Mouse (Mus musculus): ENCODE results near the gene Arhgap35.

Gene Arhgap35

DNA sequence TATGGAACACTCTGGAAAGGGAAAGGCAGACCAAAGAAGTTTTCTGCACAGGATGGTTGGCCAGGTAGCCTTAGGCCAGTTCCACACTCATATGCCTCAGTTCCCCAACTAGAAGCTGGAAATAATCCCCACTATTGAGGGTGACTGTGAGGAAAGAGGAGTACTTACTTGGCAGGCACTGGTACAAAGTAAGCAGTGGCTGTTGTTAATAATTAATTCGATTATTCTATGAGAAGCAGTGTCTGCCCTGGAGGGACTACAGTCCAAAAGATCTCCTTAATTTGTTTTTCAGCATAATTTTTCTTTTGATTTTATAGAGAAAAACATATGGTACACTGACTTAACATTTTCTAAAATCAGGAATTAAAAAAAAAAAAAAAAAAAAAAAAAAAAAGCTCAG is 10.7 kb downstream of the Arhgap35 start:
- DNase-seq (ENCODE audit: low read depth) = no peak

DNA sequence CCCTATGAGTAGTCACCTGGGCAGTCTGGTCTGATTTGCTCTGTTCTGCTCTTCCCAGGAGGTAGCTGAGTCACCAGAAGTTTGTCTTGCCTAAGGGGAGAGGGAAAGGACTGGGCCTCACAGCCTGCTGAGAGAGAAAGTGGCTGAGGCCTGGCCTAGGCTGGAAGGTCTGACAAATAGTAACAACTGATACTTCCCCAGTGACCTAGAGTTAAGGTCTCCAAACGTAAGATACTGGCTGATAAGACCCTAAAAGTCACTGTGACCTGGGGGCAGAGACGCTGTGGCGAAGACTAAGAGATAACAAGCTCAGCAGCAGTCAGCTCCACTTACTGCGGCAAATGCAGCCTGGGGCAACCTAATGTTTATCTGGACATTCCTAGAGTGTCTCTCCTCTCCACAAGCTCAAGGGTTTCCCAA is 13.1 kb downstream of the Arhgap35 start:
- peak; percentile 43 for DNase-seq (ENCODE audit: low read depth)

DNA sequence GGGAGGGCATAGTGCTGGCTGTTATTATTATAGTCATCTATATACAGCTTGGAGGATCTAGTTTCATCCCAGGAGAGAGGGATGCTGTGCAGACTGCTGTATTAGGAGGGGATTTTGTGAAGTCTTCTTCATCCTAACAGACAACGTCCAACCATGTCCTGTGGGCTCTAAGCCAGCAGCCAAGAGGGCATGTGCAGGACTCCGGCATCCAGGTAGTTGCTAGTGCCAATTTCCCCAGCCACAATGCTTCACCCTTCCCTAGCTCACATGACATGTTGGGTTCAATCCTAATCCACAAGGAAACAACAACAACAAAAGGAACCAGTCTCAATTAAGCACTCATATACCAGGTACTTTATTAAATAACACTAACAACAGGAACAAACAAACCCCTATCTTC is 15.8 kb downstream of the Arhgap35 start:
- no peak for DNase-seq (ENCODE audit: low read depth)

DNA sequence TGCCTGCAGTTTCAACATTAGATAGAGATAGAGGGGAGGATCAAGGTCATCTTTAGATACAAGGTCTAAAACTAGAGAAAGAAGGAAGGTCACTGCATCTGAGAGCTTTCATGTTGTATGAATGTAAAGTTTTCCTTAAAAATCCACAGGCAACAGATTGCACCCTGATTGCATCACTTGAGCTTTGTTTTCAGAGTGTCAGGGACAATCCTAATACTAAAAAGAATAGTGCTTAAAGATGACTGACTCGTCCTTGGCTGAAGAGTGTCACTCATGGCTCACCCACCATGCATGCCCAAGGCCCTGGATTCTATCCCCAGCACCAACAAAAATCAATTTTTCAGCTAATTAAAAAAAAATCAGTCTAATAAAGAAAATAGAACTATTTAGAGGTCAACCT is 23.5 kb downstream of the Arhgap35 start:
- no peak for DNase-seq (ENCODE audit: low read depth)

DNA sequence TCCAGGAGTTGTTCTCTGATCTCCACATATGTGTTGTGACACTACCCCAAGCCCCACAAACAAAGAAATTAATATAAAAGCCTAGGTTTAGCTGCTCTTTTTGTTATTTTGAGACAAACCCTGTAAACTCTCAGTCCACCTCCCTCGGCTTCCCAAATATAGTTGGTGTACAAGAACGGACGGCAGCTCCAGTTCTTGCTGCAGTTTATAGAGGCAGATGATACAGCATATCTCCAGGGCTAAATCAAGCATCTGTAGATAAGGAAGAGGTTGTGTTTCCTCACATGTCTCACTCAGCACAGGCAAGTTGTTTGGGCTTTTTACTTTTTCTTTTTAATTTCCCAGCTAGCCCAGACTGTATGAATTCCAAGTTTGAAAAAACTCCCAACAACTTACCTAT is 27.1 kb downstream of the Arhgap35 start:
- no peak for DNase-seq (ENCODE audit: low read depth)

DNA sequence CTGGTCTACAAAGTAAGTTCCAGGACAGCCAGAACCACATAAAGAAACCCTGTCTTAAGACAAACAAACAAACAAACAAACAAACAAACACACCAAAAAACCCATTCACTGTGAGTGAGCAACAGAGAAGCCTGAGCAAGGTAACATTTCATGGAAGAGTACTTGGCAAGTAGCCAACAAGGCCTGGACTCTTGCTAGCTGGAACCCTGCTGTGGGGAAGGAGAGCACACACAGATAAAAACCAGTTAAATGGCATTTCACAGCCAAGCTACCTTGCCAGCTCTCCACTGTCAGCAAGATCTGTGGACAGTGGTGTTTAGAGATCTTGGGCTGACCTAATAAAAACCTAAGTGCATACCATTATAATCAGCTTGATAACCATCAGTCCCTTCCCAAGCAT is 30.4 kb downstream of the Arhgap35 start:
- no peak for DNase-seq (ENCODE audit: low read depth)

DNA sequence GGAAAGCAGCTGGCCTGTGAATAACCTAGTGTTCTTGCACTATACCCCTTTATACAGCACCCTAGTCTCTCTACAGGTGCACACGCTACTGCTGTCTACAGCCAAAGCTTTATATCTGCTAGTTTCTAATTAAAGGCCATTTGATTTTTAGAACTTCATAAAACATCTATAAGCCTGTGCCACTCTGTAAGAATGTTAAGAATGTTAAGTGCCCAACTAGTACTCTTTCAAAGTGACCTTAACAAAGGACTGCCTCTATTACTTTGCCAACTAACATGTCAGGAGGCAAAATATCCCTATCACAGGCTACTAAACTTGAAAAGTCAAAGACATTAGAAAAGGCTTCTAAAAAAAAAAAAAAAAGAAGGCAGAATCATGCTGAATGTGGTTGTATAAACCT is 31.0 kb downstream of the Arhgap35 start:
- no peak for DNase-seq (ENCODE audit: low read depth)

DNA sequence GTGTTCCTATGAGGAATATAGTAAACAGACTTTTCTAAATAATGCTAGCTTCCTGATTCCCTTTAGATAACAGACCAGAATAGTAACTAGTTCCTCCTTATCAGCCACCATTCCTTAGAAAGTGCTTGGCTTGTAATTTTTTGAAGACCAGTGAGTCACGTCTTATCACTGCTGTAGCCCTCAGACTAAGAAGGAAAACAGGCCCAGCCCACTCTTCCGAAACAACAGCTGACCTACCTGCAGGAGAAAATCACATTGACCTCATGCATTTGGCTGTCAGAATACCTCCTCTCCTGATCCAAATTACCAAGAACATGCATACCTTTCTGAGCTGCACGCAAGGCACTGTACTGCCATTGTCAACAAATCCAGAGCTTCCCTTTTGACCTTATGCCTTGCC is 32.5 kb downstream of the Arhgap35 start:
- DNase-seq (ENCODE audit: low read depth) = peak; percentile 42

DNA sequence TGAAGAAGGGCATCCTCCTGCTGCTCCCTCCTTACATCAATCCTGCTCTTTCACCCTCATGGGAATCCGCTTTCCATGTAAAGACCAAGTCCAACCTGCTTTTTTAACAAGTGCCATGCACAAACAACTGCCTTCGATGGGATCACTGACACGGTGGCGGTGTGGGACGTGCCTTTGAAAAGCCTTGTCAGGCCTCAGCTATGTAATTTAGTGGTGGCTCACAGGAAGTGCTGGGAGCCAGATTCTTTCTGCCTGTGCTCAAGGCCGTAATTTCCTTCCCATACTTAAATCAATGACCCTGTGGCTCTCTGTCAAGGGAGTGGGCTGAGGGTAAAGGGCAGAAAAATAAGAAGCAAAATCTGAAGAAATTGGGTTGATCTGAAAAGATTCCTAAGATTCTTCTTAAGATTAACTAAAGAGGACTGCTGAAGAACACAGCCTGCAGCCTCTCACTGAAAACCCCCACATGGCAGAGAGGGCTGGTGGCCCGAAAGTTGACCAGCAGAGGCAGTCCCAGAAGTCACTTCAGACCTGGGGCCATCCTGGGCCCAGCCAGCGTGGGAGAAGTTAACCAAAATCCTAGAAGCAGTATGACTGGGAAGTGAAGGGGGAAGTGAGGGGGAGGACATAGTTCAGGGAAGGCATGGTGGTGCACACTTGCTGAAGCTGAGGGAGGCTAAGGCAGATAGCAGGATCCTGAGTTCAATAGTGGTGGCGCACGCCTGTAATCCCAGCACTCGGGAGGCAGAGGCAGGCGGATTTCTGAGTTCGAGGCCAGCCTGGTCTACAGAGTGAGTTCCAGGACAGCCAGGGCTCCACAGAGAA is 33.3 kb downstream of the Arhgap35 start:
- no peak for DNase-seq (ENCODE audit: low read depth)

DNA sequence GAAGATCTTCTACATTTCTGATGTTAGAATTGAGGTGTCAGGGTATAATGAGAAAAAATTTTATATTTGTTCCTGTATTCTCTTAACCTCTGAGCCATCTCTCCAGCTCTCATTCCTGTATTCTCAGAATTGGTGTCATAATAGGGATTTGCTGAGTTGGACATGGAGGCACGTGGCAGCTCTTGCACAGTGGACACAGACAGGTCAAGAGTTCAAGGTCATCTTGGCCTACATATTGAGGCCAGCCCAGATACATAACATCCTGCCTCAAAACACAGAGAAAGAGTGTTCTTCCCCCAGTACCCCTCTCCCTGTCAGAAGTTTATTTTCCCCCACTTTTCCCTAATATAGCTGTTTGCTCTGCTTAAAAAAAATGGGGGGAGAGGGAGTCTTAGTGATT is 38.1 kb downstream of the Arhgap35 start:
- no peak for DNase-seq (ENCODE audit: low read depth)

DNA sequence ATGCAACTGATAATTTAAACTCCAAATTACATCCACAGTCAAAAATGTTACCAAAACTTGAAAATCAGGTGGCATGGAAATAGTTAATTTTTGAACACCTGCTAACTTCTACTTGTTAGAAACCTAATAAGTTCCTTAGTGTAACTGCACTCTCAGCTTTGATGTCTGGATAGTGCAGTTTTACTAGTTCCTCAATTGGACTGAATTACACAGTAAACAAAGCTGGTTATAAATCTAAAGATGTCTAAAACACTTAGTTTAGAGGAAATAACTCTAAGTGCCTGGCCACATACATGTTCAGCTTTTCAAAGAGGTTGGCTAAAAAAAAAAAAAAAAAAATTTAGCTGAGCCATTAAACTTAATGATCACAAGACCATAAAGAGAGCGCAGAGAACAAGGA is 43.6 kb downstream of the Arhgap35 start:
- DNase-seq (ENCODE audit: low read depth) = no peak

DNA sequence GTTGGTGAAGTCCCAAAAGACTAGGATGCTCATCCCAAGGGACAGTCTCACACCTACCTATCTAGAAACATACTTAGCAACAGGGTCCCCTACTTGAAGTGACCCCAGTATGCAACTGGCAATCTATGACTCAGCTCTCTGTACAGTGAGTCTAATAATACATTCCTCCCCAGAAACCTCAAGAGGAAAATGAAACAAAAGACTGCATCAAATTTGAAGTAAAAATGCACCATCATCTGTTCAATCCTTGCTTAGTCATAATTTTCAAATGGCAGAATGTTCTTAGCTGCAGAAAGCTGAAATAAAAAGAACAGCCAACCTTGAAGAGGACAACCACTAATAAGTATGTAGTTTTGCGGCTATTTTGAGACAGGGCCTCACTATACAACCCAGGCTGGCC is 44.1 kb downstream of the Arhgap35 start:
- DNase-seq (ENCODE audit: low read depth) = no peak

DNA sequence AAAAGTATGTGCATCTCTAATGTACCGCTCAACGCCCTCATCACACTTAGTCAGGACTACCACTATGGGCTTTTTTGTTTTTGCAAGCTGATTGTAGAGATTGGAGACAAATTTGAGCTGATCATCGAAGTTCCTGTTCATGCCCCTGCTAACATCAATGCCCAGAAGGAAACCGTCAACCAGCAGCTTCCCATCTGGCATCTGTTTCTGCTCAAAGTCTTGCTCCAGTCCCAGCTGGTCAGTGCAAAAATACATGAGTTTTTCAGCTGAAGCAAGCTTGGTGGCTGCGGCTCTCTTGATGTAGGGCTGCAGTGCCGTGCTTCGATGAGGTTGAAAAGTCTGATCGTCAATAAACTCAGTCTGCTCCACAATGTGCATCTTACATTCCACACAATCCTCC is 50.3 kb downstream of the Arhgap35 start:
- DNase-seq (ENCODE audit: low read depth) = no peak

DNA sequence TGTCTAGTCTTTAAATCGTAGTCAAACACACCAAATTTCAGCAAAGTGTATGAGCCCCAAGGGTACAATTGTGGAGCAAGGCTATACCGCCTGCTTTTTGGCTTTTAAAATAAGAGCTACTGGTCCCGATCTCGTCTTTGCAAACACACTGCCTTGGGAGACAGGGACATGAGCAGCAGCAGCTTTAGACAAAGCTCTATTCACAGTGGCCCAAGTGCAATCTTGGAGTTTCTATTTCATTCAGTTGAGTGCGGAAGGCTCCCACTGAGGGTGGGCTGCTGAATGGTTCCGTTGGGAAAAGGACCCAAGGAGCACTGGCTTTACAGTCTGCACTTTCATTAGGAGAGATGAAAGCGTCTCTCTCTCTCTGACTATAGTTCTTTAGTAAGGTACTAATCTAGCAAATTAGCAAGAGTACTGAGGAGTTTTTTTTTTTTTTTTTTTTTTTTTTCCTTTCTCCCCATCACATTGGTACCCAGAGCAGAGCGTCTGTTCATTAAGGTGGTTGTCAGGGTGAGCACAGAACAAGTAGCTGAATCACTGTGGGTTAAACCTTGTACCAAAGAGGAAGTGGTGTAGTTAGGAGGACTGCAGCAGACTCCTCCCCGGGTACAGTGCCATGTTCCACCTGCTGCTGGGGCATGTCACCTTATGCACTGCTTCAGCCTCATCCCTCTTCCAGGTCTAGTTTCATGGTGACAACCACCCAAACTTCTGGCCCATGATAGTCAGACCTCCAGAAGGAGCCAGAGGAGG is 56.8 kb downstream of the Arhgap35 start:
- DNase-seq (ENCODE audit: low read depth) = no peak

DNA sequence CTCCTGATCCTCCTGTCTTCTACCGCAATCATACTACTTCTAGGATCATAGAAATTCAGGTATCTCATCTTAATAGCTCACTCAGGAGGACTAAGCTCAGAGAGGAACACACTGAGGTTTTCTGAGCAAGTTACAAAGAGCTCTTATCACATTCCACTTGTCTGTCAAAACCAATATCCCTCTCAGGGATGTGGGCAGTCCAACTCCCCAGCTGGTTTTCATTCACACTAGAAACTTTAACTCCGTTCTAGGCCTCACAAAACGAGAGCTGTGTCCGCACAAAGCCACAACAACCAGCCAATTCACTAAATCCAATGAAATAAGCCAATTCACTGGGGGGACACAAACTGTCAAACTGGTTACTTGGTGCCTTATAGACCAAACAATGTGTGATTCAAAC is 57.5 kb downstream of the Arhgap35 start:
- no peak for DNase-seq (ENCODE audit: low read depth)

DNA sequence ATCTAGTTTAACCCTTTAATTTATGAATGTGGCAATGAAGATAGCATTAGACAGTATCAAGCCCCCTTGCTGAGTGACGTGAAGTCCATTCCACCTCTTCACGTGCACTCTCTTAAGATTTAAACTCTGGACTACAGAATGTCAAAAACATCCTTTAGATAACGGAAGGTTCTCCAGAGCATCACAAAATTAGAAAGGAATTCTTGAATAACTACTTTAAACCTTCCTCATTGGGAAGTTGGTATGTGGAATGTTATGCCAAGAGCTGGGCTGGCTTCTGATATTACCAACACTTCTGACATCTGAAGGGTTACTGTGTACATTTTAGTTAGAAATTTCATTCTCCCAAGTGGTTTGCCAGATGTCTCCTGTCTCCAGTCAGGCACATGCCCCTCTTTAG is 60.6 kb downstream of the Arhgap35 start:
- no peak for DNase-seq (ENCODE audit: low read depth)

DNA sequence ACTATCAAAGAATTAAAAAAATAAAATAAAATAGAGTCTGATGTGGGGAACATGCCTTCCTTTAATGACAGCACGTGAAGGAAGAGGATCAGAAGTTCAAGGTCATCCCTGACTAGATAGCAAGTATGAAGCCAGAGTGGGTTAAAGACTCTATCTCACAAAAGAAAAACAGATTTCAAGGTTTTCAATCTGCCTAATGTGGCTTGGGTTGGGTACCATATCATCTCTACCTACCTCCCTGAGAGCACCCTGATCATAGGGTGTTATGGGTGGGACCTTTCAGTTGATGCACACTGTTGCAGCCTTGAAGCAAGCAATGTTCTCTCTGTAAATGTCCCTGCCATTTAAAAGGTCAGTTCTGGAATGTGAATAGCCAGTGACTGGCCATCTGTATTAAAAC is 63.2 kb downstream of the Arhgap35 start:
- no peak for DNase-seq (ENCODE audit: low read depth)

DNA sequence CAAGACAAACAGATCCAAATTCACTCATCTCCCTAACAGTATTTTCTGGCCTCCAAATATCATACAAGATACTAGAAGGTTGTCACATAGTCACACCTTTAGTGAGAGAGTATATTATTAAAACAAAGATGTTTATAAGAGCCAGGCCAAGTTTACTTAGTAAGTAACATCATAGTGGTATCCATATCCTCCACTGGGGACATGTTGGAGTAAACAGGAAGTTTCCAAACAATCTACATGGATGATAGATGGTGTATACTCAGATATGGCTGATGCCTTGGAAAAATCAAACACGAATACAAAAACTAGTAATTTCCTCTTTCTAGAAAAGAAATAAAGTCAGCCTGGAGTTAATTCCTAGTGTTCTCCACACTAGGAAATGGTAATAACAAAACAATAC is 65.5 kb downstream of the Arhgap35 start:
- DNase-seq (ENCODE audit: low read depth) = no peak

DNA sequence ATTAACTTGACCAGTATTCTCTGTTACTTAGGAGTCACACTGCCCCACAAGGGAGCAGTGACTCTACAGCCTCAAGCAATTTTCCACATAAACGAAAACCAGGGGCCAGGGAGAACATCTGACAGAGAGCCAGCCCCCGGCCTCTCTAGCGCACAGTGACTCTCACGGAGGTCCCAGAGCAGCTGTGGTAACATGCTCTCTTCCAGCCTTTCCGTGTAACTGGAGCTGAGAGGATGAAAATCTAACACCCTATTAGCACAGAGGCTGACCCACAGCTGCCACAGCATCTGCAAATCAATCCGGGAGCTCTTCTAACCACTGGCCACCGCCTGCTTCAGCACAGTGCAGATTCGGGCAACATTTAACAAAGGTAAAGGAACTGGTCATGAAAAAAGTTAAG is 70.0 kb downstream of the Arhgap35 start:
- no peak for DNase-seq (ENCODE audit: low read depth)

DNA sequence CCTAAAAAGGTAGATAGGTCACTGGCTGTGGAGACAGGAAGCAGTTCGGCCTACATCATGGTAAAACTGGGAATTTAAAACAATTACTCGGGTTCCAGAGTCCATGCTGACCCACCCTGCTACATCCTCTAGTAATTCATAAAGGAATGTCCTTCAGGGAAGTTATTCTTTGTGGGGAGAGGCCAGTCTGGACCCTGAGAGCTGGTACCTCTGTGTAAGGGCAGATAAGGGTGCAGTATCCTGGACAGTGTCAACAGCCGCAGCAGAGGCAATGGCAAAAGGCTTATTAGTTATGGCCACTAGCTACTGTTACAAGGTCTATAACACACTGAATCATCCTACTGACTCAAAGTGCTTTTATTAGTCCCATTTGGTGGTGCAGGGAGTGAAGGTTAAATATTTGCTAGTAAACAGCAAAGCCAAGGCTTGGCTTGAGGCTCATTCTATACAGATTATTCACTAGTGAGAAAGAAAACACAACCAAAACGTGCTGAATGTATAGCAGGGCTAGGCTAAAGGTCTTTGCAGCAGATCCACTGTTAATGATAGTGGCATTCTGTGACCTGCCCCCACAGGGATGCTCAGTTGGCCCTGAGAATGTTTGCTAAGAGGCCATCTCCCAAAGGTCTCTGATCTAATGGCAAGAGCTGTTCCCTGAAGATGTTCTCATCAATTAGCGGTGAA is 77.4 kb downstream of the Arhgap35 start:
- DNase-seq (ENCODE audit: low read depth) = no peak

DNA sequence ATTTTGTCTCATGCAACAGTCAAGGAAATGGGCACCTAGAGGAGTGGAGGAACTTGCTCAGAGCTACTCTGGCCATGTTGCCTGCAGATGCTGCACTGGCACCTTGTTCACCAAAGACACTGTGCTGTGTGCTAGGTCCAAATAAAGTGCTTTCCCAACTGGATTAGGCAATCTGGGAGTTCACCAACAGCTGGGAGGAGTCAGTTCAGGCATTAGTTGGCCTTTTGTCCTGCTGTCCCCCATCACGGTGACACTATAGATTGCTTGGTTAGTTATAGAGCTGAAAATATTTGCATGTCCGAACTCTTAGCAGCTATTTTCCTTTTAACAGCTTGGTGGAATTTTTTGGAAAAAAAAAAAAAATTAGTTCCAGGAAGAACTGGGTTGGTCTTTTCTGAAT is 88.8 kb downstream of the Arhgap35 start:
- no peak for DNase-seq (ENCODE audit: low read depth)

DNA sequence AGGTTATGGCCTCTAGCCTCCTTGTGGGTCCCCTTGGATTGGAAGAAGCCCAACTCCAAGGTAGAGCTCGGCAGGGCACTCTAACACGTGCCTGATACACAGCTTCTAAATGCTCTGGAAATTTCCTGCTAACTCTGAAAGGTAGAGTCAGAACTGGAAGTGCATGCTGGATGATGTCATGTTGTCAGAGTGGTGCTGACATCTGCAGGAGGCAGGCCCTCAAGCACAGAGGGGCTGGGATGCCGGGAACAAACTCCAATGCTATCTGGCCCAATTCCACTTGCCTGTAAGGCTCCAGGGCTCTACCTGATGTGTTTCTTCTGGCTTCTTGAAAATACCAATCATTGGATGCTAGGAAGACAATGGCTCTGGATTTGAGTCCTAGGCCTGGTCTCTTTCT is 89.3 kb downstream of the Arhgap35 start:
- no peak for DNase-seq (ENCODE audit: low read depth)

DNA sequence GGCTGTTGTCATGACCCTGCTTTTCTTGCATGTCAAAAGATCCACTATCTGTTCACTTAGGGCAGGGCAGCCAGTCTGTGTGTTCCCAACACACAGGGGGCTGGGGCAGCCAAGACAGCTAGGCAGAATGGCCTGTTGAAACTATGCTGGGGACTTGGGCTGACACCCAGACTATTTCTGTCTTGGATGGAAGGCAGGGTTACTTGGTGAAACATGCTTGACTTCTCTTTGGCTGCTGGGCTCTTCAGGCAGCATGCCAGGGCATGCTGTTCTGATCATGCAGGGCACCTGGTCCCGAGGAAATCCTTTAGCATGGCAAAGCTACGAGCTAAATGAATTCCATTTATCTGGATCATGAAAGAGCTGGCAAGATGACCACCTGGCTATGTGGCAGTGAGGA is 90.5 kb downstream of the Arhgap35 start:
- DNase-seq (ENCODE audit: low read depth) = no peak
